Mouse (Mus musculus) neural tube, embryonic 11.5 days (tissue): Measurements from ENCODE around the gene Ctu1. TPM values are rescaled to one million over a fixed set of nuclear protein-coding genes. Genes with fewer than 3 reads are reported as not detected.
A peak's percentile ranks its signal among the peaks of the same experiment; 100 is the strongest.

Experiments used
- ATAC-seq: fragments of 200-750 bp; cut with Nextera tagmentation; 2 replicates; pipeline ENCODE4 v1.8.0; 2017; ENCODE audit warnings: moderate number of reproducible peaks, mild to moderate bottlenecking, moderate TSS enrichment, moderate library complexity; ENCODE audit not compliant: insufficient read depth, low FRiP score, low TSS enrichment
- DNase-seq: peaks from one replicate; pipeline ENCODE4 v3.0.0-alpha.2; 2015; ENCODE audit warnings: low spot score
- H3K27ac ChIP-seq: fragments of 300-500 bp; sonication (generic); 2 replicates; pipeline ENCODE4 v1.5.1; 2014; ENCODE audit warnings: low read depth, mild to moderate bottlenecking, low read length
- H3K27me3 ChIP-seq: fragments of 300-500 bp; sonication (generic); 2 replicates; pipeline ENCODE4 v1.6.1; 2014; ENCODE audit warnings: mild to moderate bottlenecking, low read length, mixed read lengths; ENCODE audit not compliant: control insufficient read depth, insufficient read depth
- H3K36me3 ChIP-seq: fragments of 300-500 bp; sonication (generic); 2 replicates; pipeline ENCODE4 v1.6.1; 2014; ENCODE audit warnings: mild to moderate bottlenecking, low read length, moderate library complexity, mixed read lengths; ENCODE audit not compliant: control insufficient read depth, insufficient read depth
- H3K4me1 ChIP-seq: fragments of 300-500 bp; sonication (generic); 2 replicates; pipeline ENCODE4 v1.6.1; 2014; ENCODE audit warnings: low read length, mixed read lengths; ENCODE audit not compliant: control insufficient read depth, insufficient read depth
- H3K4me2 ChIP-seq: fragments of 300-500 bp; sonication (generic); 2 replicates; pipeline ENCODE4 v1.6.1; 2014; ENCODE audit warnings: low read depth, mild to moderate bottlenecking, moderate library complexity
- H3K4me3 ChIP-seq: fragments of 300-500 bp; sonication (generic); 2 replicates; pipeline ENCODE4 v1.5.1; 2014; ENCODE audit warnings: low read depth, low read length
- H3K9ac ChIP-seq: fragments of 300-500 bp; sonication (generic); 2 replicates; pipeline ENCODE4 v1.6.1; 2014; ENCODE audit warnings: mild to moderate bottlenecking, low read length
- H3K9me3 ChIP-seq: fragments of 300-500 bp; sonication (generic); 2 replicates; pipeline ENCODE4 v1.6.1; 2016; ENCODE audit warnings: low read length; ENCODE audit not compliant: control insufficient read depth
- WGBS: fragments of 180-500 bp; shearing (Covaris S2); extraction: QIAGEN DNeasy Blood & Tissue Kit; methylation state at CpG from one replicate; pipeline ENCODE4 v1.1.7; 2014; 5-methylcytosine and 5-hydroxymethylcytosine counted together
- polyA plus RNA-seq: library from polyadenylated mRNA; unstranded; fragments of >200 nt; fragmentation: Nextera tagmentation; extraction: Ambion mirVana; gene quantifications from 2 replicates; pipeline ENCODE4 v1.2.1, GENCODE M21; 2014

Ctu1 gene
- 11.0 and 11.6 TPM in 2 replicates for polyA plus RNA-seq

DNA sequence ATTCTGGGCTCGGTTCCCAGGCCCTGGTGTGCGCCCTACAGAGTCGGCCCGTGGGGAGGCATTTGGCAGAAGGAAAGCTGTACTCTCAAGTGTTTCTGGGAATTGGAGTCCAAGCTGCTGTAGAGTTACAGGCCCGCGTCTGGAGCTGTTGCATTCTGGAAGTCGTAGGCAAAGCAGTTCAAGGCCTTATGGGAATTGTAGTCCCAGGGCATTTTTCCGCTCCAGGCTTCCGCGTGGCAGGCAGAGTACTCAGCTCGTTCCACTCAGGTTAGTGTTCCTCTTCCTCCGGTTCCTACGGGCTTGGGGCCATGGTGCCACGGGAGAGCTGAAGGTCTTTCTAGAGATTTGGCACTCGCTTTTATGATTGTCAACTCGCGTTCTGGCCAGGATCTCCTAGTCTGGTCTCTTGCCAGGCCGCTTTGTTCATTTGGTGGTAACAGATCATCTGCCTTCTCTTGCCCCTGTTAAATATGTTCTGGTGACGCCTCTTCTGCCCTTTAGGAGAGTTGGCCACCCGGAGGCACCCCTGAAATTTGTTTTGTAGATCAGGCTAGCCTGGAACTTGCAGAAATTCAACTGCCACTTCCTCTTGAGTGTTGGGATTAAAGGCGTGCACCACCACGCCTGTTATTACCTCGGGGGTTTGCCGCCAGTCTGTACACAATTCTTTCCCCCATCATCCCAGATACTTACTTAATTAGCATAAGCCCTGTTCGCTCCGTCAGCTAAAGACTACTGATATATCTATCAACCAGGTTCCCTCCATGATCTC is at the start of gene Ctu1:
Gene Ctu1 (plus strand): TSS at position 208 of the 772 bp plus-strand sequence.
- H3K9me3 ChIP-seq = no peaks in the 10 kb centered on the region
- peak within 1 kb of the TSS; percentile 79 for H3K4me2 ChIP-seq
- peaks cover 6% of the 10 kb centered on the region; the same call in 1 of the 2 replicates for H3K4me1 ChIP-seq
- DNase-seq (peak; percentile 87), ATAC-seq (peak; percentile 91)
- H3K4me3 ChIP-seq = peak within 1 kb of the TSS; percentile 66
- peaks cover 12% of the 10 kb centered on the region for H3K36me3 ChIP-seq
- H3K27me3 ChIP-seq = no peaks in the 10 kb centered on the region
- peak within 1 kb of the TSS; percentile 14; the same call in 1 of the 2 replicates for H3K27ac ChIP-seq
- under 1% methylated on average over 26 of the region's 26 CpGs for WGBS
- H3K9ac ChIP-seq = peak within 1 kb of the TSS; percentile 84

DNA sequence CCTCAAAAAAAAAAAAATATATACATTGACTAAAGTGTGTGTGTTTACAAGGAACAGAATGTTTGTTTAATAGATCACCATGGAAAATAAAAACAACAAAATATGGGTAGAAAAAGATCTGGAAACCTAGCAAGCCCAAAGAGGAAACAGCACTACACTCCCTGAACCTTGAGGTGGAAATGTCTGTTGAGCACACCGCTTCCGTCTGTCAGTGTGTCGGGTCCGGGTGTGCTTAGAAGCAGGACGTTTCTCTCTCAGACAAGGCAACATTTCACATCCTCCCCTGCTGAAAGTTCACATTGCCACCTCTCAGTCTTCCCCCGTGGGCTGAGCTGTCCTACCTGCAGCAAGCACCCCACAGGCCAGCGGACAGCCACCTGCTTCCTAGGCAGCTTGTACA is 48.9 kb upstream of the Ctu1 start:
- no peak for DNase-seq
- Histone ChIP-seq H3K4me3 (no peak overlapping the region), H3K36me3 (no peaks in the 10 kb centered on the region), H3K27ac (no peak overlapping the region), H3K27me3 (no peaks in the 10 kb centered on the region), H3K4me1 (no peaks in the 10 kb centered on the region), H3K4me2 (no peak overlapping the region), H3K9me3 (no peaks in the 10 kb centered on the region), H3K9ac (no peak overlapping the region)
- 80% methylated on average over 7 of the region's 7 CpGs for WGBS
- ATAC-seq = no peak

DNA sequence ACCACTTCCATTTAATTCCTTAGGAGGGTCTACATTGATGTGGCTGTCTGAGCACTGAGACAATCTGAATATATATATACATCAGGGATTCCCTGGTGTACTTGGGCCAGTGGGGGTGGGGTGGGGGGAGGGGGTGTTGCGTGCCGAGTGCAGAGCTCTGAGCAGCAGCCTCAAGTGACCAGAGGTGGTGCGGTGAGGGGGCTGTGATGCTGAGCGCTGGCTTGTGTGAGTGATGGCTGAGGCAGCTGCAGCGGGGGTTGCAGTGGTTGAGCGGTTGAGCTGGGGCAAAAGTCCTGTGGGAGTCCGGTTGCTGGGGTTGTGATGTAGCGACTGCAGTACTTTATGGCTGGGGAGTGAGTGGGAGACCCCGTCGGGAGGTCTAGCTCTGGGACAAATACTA is 48.0 kb upstream of the Ctu1 start:
- DNase-seq (peak; percentile 37), ATAC-seq (no peak)
- Histone ChIP-seq H3K4me2 (no peak overlapping the region; the same call in 1 of the 2 replicates), H3K27ac (no peak overlapping the region), H3K4me3 (no peak overlapping the region), H3K36me3 (no peaks in the 10 kb centered on the region), H3K27me3 (no peaks in the 10 kb centered on the region), H3K4me1 (no peaks in the 10 kb centered on the region), H3K9ac (no peak overlapping the region), H3K9me3 (no peaks in the 10 kb centered on the region)
- WGBS = 12% methylated on average over 10 of the region's 10 CpGs

DNA sequence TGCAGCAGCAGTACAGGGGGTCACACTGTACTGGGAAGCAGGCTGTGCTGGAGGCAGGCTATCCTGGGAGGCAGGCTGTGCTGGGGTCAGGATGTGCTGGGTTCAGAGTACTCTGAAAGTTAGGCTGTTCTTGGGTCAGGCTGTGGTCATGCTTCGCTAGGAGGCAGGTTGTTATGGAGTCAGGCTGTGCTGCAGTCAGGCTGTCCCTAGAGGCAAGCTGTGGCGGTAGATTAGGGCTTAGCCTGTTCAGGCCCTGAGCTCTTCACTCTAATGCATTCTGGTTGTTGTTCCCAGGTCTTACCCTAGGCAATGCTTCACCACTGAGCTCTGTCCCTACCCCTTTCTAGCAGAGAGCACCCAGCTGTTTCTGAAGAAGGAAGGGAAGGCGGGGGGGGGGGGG is 46.8 kb upstream of the Ctu1 start:
- Histone ChIP-seq H3K4me1 (no peaks in the 10 kb centered on the region), H3K27ac (no peak overlapping the region), H3K9ac (no peak overlapping the region), H3K4me3 (no peak overlapping the region), H3K27me3 (no peaks in the 10 kb centered on the region), H3K9me3 (no peaks in the 10 kb centered on the region), H3K4me2 (no peak overlapping the region), H3K36me3 (no peaks in the 10 kb centered on the region)
- DNase-seq (no peak), ATAC-seq (no peak)
- WGBS = 74% methylated on average over 3 of the region's 3 CpGs

DNA sequence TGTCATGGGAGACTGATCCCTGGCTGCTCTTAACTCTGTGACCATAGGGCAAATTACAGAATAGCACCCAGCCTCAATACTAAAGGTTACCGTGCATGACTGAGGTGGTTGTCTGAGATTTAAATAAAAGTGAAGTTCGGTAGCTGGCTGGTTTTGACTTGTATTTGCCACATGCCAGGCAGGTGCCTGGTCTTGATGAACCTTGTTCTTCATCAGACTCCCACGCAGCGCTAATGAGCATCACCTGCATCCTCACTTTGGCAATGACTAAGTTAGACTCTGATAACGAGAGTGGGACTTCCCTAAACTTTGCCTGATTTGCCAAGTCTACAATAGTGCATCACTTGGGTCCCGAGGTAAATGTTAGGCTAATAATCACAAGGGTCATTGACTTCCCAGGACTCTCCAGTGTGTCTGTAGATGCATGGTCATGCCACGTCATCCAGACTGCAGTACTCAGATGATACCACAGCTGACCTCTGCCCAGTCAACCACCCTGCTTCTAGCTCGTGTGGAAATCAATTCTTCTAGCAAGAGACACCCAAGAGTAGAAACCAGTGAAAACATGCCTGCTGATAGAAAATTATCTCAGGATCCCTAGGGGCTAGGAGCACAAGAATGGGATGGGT is 45.9 kb upstream of the Ctu1 start:
- Histone ChIP-seq H3K9ac (no peak overlapping the region), H3K36me3 (no peaks in the 10 kb centered on the region), H3K27ac (no peak overlapping the region), H3K9me3 (no peaks in the 10 kb centered on the region), H3K4me2 (no peak overlapping the region), H3K4me3 (no peak overlapping the region), H3K27me3 (no peaks in the 10 kb centered on the region), H3K4me1 (no peaks in the 10 kb centered on the region)
- WGBS = 85% methylated on average over 8 of the region's 8 CpGs
- DNase-seq (no peak), ATAC-seq (no peak)

DNA sequence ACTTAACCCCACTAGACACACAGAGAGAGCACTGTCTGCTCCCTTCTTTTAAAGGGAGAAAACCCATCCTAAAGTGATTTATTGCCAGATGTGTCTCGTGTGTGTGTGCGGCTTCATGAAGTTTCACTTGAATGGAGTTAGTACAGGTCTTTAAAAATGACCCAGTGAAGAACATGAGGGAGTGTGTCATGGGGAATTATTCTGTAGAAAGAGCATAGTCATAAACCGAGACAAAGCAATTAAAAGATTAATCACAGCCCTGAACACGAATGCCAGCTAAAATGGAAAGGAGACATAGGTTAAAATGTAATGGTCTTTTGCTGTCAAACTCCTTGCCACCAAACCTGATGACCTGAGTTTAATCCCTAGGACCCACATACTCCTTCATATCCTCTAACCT is 37.9 kb upstream of the Ctu1 start:
- WGBS = 63% methylated on average over 4 of the region's 4 CpGs
- Histone ChIP-seq H3K27ac (no peak overlapping the region), H3K4me1 (no peaks in the 10 kb centered on the region), H3K4me3 (no peak overlapping the region), H3K9me3 (no peaks in the 10 kb centered on the region), H3K4me2 (no peak overlapping the region), H3K9ac (no peak overlapping the region), H3K36me3 (no peaks in the 10 kb centered on the region), H3K27me3 (no peaks in the 10 kb centered on the region)
- DNase-seq (no peak), ATAC-seq (no peak)

DNA sequence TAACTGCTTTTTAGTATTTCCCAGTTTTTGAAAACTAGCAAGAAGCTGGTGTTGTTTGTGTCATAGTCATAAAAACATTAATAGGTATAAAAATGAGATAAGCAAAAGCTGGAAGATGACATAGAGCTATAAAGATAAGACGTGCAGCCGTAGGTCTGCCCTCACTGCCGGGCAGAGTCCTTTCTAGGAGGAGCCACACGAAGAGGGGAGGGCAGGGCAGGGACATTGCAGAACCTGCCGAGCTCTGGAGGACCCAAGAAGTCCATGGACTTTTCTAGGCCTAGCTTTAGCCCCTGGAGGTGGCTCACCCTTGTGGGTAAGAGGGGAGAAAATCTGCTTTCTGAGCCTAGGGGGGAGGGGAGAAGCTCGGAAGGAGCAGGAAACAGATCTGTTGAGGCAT is 37.3 kb upstream of the Ctu1 start, which contains the start of gene Ceacam18:
Gene Ceacam18 (plus strand): TSS at position 208 of the 400 bp plus-strand sequence.
- no peak within 1 kb of the TSS for H3K4me3 ChIP-seq
- H3K9me3 ChIP-seq = no peaks in the 10 kb centered on the region
- no peaks in the 10 kb centered on the region for H3K36me3 ChIP-seq
- no peaks in the 10 kb centered on the region for H3K27me3 ChIP-seq
- no peak for DNase-seq
- no peak within 1 kb of the TSS for H3K4me2 ChIP-seq
- H3K9ac ChIP-seq = no peak within 1 kb of the TSS
- no peak for ATAC-seq
- no peak within 1 kb of the TSS for H3K27ac ChIP-seq
- no peaks in the 10 kb centered on the region for H3K4me1 ChIP-seq
- 74% methylated on average over 6 of the region's 6 CpGs for WGBS

DNA sequence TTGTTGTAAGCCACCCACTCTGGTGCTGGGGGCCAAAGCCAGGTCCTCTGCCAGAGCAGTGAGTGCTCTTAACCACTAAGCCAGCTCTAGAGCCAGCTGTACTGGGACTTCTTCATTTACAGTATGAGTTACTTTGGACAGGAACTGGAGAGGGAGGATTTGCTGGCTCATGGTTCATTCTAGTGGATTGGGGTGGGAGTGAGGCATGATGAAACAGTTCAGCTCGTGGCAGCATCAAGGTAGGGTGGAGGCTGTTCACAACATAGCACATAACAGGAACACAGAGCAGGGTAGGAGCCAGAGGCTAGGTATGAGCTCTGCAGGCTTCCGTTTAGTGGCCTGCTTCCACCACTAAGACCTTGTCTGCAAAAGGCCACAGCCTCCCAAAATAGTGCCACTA is 35.6 kb upstream of the Ctu1 start:
- no peak overlapping the region for H3K9ac ChIP-seq
- H3K27ac ChIP-seq = no peak overlapping the region
- WGBS = 82% methylated on average over 2 of the region's 2 CpGs
- H3K9me3 ChIP-seq = no peaks in the 10 kb centered on the region
- no peaks in the 10 kb centered on the region for H3K4me1 ChIP-seq
- H3K4me3 ChIP-seq = no peak overlapping the region
- no peak for DNase-seq
- H3K4me2 ChIP-seq = no peak overlapping the region
- ATAC-seq = no peak
- no peaks in the 10 kb centered on the region for H3K36me3 ChIP-seq
- H3K27me3 ChIP-seq = no peaks in the 10 kb centered on the region

DNA sequence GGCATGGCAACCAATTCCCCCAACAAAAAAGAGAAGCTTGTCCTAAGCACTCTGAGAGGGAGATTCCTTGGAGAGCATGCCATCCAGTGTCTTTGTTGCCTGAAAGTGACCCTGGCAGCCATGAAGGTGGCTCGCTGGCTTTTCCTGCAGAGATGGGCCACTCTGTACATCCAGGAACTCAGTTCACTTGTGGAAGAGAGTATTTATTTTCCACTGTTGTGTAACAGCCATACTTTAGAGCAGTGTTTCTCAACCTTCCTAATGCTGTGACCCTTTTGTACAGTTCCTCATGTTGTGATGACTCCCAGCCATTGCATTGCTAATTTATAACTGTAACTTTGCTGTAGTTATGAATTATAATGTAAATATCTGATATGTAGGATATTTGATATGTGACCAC is 34.7 kb upstream of the Ctu1 start:
- Histone ChIP-seq H3K9me3 (no peaks in the 10 kb centered on the region), H3K9ac (no peak overlapping the region), H3K4me1 (no peaks in the 10 kb centered on the region), H3K27ac (no peak overlapping the region), H3K36me3 (no peaks in the 10 kb centered on the region), H3K27me3 (no peaks in the 10 kb centered on the region), H3K4me2 (no peak overlapping the region), H3K4me3 (no peak overlapping the region)
- DNase-seq (no peak), ATAC-seq (no peak)
- WGBS = 83% methylated on average over 1 of the region's 1 CpGs
